Mouse (Mus musculus) thymus, postnatal 10 days (tissue): ENCODE measurements at regions not wholly inside any gene's neighbourhood (a gene's known extent, or its start where the extent isn't known, plus 50 kb on each side); places are given as distances from the start of the nearest gene placed in this dataset.
A peak's percentile ranks its signal among the peaks of the same experiment; 100 is the strongest.
"Not testable (repeated sequence)": the region's sequence is repeated elsewhere in the genome, so short reads cannot be mapped to it uniquely, and the experiment has no call there.

Source experiments
- DNase-seq, 2 experiments: peaks; one replicate each; pipeline ENCODE4 v3.0.0; 2021; ENCODE audit warnings: low spot score in 2 of 2

GRCm38 (mm10) chrX:77307374-77307773, 203.4 kb upstream of the Tbl1x start:
- no peak for DNase-seq

- DNase-seq: peak in 1 of 2 experiments; percentile 9
These were observed 196.4 kb upstream of the Tbl1x start for GRCm38 (mm10) chrX:77314384-77314783.

GRCm38 (mm10) chrX:77323644-77324043, 187.2 kb upstream of the Tbl1x start:
- no peak for DNase-seq

- no peak for DNase-seq
These were observed 157.6 kb upstream of the Tbl1x start for GRCm38 (mm10) chrX:77353181-77353580.

GRCm38 (mm10) chrX:77360551-77360950, 150.3 kb upstream of the Tbl1x start:
- no peak for DNase-seq

GRCm38 (mm10) chrX:77361106-77361505, 149.7 kb upstream of the Tbl1x start:
- DNase-seq: no peak

GRCm38 (mm10) chrX:77363657-77364056, 147.2 kb upstream of the Tbl1x start:
- DNase-seq: no peak

- DNase-seq: no peak
These were observed 143.5 kb upstream of the Tbl1x start for GRCm38 (mm10) chrX:77367351-77367750.

GRCm38 (mm10) chrX:77387271-77387670, 123.5 kb upstream of the Tbl1x start:
- DNase-seq: no peak

GRCm38 (mm10) chrX:77391760-77392446, 118.9 kb upstream of the Tbl1x start:
- no peak for DNase-seq

GRCm38 (mm10) chrX:77406896-77407295, 103.9 kb upstream of the Tbl1x start:
- no peak for DNase-seq

GRCm38 (mm10) chrX:77407925-77408324, 102.9 kb upstream of the Tbl1x start:
- no peak for DNase-seq

- DNase-seq: no peak
These were observed 101.4 kb upstream of the Tbl1x start for GRCm38 (mm10) chrX:77409370-77409769.

GRCm38 (mm10) chrX:77410812-77411211, 100.0 kb upstream of the Tbl1x start:
- no peak for DNase-seq

GRCm38 (mm10) chrX:77414156-77414555, 96.7 kb upstream of the Tbl1x start:
- no peak for DNase-seq

- peak in 1 of 2 experiments; percentile 14 for DNase-seq
These were observed 93.0 kb upstream of the Tbl1x start for GRCm38 (mm10) chrX:77417766-77418165.

- no peak for DNase-seq
These were observed 88.6 kb upstream of the Tbl1x start for GRCm38 (mm10) chrX:77422206-77422605.

GRCm38 (mm10) chrX:77424792-77425727, 85.8 kb upstream of the Tbl1x start:
- DNase-seq: no peak

- DNase-seq: not testable (repeated sequence)
These were observed 85.1 kb upstream of the Tbl1x start for GRCm38 (mm10) chrX:77425728-77426102.

- DNase-seq: not testable (repeated sequence)
These were observed 84.0 kb upstream of the Tbl1x start for GRCm38 (mm10) chrX:77426836-77427235.

GRCm38 (mm10) chrX:77432001-77432565, 78.7 kb upstream of the Tbl1x start:
- no peak for DNase-seq
